Mouse (Mus musculus) ES-E14 (cell line): Measurements from ENCODE around the gene Fam178b.

ENCODE experiments used
- CHD2 ChIP-seq: IDR thresholded peaks from 2 replicates; pipeline ENCODE4 v1.6.1; 2014; ENCODE audit warnings: mild to moderate bottlenecking, low read depth, low read length, inconsistent platforms
- MAFK ChIP-seq: IDR thresholded peaks from 2 replicates; pipeline ENCODE4 v1.6.1; 2014; ENCODE audit warnings: mild to moderate bottlenecking, low read depth, low read length, inconsistent platforms; ENCODE audit not compliant: insufficient read depth

DNA sequence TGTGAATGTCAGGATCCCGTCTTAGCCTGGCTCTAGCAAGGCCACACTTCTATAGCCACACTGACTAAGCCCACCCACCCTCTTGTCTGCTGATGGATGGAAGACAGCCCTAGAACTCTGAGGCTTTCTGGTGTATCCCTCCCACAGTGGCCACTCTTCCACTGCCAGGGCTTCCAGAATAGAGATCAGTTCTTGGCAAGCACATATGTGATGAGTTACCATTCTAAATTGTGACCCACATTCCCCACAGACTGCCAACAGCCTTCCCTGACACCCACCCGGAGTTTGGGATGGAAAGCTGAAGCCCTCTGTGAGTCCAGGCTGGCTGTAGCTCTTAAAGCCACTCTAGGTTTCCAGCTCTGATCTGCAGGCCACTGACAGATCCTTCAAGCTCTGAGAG lies 24.2 kb upstream of the Fam178b start:
- TF ChIP-seq MAFK: no peak
- no peak for TF ChIP-seq CHD2
